Mouse (Mus musculus) retina, postnatal 1 day (tissue): ENCODE measurements around the gene Vpreb3.
"Not testable (repeated sequence)": the region's sequence is repeated elsewhere in the genome, so short reads cannot be mapped to it uniquely, and the experiment has no call there.

Experiments used
- DNase-seq: peaks from one replicate; pipeline ENCODE4 v3.0.0-alpha.2; 2012

Vpreb3 gene

DNA sequence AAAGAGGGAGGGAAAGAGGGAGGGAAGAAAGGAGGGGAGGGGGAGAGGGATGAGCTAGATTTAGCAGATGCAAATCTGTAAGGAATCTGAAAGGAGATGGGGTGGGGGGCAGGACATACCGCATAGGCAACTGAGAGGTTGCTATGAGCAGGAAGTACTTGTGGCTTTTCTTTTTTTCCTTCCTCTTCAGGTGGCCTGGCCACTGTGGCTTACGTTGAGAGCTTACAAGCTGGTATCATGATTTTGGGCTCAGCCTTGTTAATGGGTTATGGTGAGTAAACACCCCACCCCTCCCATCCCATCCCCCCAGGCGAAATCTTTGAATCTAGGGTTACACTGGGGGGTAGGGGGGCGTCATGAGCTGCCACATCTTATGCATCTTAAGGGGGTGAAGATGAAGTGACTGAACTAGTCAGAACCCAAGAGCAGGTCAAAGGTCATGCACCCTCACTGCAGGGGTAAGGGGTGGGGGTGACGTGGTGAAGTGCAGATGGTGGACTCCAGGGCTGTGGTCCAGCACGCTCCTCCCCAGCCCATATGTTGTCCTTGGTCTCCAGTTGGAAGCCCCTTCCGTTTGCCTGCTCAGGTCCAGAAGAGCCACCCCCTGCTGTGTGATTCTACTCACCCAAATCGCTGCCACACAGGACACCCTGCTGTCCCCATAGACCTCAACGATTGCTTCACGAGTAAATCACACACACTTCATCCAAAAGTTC, 35.4 kb downstream of the Vpreb3 start:
- no peak for DNase-seq

DNA sequence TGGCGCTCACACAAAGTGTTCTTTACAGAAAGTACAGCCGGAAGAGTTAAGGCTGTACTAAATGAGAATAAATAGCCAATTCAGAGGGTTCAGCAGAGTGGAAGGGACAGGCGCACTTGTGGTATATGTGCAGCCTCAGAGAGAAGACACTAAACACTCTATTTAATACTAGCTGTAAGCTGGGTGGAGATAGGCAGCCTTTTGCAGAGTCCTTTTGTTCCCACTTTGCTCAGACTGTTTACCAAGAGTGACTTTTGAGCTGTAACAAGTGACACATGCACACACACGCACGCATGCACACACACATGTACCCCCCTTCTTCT, 35.9 kb downstream of the Vpreb3 start:
- no peak for DNase-seq

DNA sequence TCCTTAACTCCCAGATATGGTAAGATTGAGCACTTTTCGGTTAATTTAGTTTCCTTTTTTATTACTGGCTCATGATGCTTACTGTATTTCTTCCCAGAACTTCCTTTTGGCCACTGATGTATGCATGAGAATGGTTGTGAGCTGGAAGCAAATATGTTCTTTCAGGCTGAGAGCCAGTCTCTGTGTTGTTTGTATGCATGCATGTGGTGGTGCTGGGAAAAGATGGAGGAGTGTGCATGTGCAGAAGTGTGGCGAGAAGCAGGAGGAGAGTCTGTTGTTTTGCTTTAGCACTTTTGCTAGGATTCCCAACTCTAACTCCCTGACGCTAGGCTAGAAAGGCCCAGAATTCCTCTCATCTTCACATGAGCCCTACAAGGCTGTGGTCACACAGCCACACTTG, 36.6 kb downstream of the Vpreb3 start:
- DNase-seq: no peak

DNA sequence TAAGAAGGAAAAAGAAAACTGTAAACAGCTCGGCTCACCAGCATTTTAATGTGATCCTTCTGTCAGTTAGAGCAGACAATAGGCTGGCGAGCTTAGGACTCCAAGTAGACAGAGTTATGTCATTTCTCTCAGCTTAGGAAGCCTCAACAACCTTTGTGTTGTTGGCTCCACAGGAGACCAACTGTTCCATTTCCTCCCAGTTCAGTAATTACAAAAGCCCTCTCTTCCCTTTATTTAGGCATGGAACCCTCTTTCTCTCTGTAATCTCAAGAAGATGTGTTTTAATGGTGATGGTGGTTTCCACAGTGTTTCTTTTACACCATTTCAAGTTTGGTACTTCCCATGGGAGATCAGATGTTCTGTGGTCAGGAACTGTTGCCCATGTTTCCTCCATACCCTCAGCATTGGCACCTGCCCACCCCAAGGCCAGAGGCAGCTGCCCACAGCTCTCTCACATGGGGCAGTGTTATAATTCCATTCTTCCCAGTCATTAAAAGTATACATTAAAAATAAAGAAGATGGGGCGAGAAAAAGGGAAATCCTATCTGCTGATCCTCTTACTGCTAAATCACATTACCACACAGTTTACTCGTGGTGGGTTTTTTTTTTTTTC, 47.7 kb downstream of the Vpreb3 start:
- DNase-seq: no peak

DNA sequence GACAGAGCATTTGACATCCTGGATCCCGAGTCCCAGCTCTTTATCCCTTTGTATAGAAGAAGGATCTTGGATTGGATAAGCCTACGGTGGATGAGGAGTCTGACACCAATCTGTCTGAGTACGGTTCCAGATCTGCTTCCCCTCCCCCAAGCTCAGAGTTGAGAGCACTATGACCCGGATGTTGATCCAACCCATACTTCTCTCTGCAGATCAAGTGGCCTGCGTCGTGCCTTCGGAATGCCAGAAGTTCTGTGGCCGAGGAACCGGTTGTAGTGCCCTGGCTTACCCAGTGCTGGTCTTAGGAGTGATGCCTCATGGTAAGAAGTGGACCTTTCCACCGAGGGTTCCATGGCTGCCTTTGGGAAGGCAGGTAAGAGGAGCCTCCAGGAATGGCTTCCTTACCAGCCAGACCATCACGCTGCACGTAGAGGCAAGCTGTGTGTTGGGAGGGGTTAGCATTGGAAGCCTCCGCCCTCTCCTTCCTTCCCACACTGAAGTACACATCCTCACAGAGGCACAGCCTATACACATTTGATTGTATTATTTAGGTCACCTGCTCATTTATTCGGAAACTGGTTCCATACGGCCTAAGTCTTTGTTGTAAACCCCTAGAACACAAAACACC, 50.9 kb downstream of the Vpreb3 start:
- DNase-seq: no peak

DNA sequence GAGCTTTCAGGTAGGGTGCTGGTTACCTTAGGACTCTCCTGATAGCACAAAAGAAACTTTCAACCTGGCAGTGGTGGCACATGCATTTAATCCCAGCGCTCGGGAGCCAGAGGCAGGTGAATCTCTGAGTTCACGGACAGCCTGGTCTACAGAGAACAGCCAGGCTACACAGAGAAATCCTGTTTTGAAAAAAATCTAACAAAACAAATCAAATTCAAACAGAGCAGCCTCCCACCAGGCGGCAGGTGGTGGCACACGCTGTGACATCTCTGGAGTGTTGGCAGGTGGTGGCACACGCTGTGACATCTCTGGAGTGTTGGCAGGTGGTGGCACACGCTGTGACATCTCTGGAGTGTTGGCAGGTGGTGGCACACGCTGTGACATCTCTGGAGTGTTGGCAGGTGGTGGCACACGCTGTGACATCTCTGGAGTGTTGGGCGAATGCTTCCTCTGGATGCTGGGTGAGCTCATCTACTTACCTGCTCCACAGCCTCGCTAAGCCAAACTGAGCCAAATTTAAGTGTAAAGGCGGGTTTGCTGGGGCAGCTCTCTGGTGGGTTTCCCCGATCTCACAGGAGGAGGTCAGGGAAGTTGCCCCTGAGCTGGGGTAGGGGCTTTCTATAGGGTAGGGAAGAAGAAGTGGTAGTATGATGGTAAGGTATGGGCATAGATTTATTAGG, 51.8 kb downstream of the Vpreb3 start:
- not testable (repeated sequence) for DNase-seq

DNA sequence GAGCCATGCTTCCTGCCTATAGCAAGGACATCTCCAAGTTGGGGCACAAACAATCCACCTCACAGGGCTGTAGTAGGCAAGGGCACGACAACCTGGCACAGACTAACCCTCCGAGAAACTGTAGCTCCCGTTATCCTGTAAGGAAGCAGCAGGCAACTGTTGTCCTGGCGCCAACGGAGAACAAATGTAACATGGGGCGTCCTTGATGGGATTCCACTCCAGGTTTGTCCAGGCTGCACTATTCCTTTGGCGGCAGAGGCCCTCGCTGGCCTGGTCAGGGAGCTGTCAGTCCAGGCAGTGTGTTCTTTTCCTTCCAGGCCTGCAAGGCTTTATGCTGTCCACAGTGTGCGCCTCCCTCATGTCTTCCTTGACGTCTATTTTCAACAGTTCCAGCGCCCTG, 52.6 kb downstream of the Vpreb3 start:
- DNase-seq: no peak

DNA sequence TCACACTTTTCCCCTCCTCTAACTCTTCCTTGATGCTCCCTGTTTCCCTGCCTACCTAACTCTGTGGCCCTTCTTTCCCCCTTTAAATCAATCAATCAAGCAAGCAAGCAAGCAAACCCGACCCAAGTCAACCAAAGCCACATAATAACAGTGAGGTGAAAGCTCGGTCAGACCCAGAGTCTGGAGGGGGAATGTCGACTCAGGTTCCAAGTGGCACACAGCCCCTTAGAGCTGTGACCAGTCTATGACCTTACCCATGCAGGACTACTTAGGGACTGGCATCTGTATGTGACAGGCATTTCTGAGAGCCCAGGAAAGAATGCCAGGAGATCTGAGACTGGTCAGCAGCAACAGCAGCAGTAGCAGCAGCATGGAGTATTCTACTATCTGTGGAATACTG, 53.5 kb downstream of the Vpreb3 start:
- no peak for DNase-seq
